Mouse (Mus musculus): ENCODE measurements around the gene Atp6ap2. TPM values are rescaled to one million over a fixed set of nuclear protein-coding genes. Genes with fewer than 3 reads are reported as not detected.

The Atp6ap2 gene
- polyA plus RNA-seq, 1 experiment from 2014 or later: 54.5 TPM

- Histone ChIP-seq H3K9me3 (ENCODE audit: control insufficient read depth, low read length) (no peaks in the 10 kb centered on the region), H3K27ac (replicated peaks; ENCODE audit: low read depth, low read length) (no peak overlapping the region), H3K9ac (ENCODE audit: low read length) (no peak overlapping the region), H3K36me3 (ENCODE audit: control insufficient read depth, insufficient read depth, low read length) (no peaks in the 10 kb centered on the region), H3K27me3 (ENCODE audit: control insufficient read depth, insufficient read depth, low read length) (no peaks in the 10 kb centered on the region), H3K4me2 (ENCODE audit: low read depth, severe bottlenecking) (no peak overlapping the region), H3K4me1 (ENCODE audit: control insufficient read depth, insufficient read depth, low read length) (no peaks in the 10 kb centered on the region), H3K4me3 (ENCODE audit: low read depth, low read length) (no peak overlapping the region)
- no peak for ATAC-seq (ENCODE audit: insufficient number of reproducible peaks, low FRiP score, low TSS enrichment, low read depth)
- no peak for DNase-seq (ENCODE audit: low spot score)
- WGBS: 70% methylated on average over 12 of the region's 12 CpGs
Observed at GRCm38 (mm10) chrX:12645531-12646304, 58.1 kb downstream of the Atp6ap2 start.

DNA sequence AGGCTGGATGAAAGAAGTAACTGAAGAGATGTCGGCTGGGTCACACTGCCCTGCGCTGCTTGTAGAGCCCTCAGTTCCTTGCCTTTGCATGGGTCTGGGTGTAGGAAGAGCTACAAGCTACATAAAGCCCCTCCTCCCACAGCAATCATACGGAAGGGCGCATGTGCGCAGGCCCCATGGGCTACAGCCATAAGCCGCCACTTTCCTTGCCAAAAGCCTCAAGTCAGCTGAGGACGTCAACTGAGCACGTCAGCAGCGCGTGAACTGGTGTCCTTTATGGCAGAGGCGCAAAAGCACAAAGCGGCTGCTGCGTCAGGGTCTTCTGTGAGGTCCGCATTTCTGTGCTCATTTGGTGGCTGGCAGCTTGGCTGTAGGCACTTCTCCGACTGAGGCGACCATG, 64.3 kb downstream of the Atp6ap2 start:
- ATAC-seq (ENCODE audit: insufficient number of reproducible peaks, low FRiP score, low TSS enrichment, low read depth): no peak

DNA sequence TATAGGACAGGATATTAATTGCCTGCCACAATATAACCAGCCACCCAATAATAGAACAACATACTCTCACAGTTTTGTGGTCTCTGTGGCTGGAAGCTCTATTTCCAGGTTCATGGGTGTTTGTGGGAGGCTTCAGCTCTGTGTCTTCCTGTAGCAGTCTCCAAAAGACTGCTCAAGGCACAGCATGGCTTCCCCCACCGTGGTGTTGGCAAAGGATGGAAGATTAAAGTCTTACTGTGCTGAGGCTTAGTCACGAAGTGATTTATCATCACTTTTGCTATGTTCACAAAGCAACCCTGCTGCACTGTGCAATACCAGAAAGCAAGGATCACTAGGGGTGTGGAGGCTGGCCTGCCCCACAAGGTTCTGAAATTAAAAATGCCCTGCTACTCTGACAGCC, 66.3 kb downstream of the Atp6ap2 start:
- no peak overlapping the region for H3K4me3 ChIP-seq (ENCODE audit: low read depth, low read length)
- WGBS: 79% methylated on average over 2 of the region's 2 CpGs
- H3K36me3 ChIP-seq (ENCODE audit: control insufficient read depth, insufficient read depth, low read length): no peaks in the 10 kb centered on the region
- ATAC-seq (ENCODE audit: insufficient number of reproducible peaks, low FRiP score, low TSS enrichment, low read depth) (no peak), DNase-seq (ENCODE audit: low spot score) (no peak)
- H3K4me2 ChIP-seq (ENCODE audit: low read depth, severe bottlenecking): no peak overlapping the region
- H3K27me3 ChIP-seq (ENCODE audit: control insufficient read depth, insufficient read depth, low read length): no peaks in the 10 kb centered on the region
- H3K9me3 ChIP-seq (ENCODE audit: control insufficient read depth, low read length): no peaks in the 10 kb centered on the region
- no peak overlapping the region for H3K27ac ChIP-seq (replicated peaks; ENCODE audit: low read depth, low read length)
- no peak overlapping the region for H3K9ac ChIP-seq (ENCODE audit: low read length)
- H3K4me1 ChIP-seq (ENCODE audit: control insufficient read depth, insufficient read depth, low read length): no peaks in the 10 kb centered on the region

More for the DNA sequence above, 64.3 kb downstream of the Atp6ap2 start:
- no peaks in the 10 kb centered on the region for H3K27me3 ChIP-seq (ENCODE audit: control insufficient read depth, insufficient read depth, low read length)
- no peaks in the 10 kb centered on the region for H3K9me3 ChIP-seq (ENCODE audit: control insufficient read depth, low read length)
- no peak overlapping the region for H3K4me2 ChIP-seq (ENCODE audit: low read depth, severe bottlenecking)
- H3K4me3 ChIP-seq (ENCODE audit: low read depth, low read length): no peak overlapping the region
- H3K27ac ChIP-seq (replicated peaks; ENCODE audit: low read depth, low read length): no peak overlapping the region
- H3K9ac ChIP-seq (ENCODE audit: low read length): no peak overlapping the region
- no peak for DNase-seq (ENCODE audit: low spot score)
- 93% methylated on average over 16 of the region's 16 CpGs for WGBS
- no peaks in the 10 kb centered on the region for H3K36me3 ChIP-seq (ENCODE audit: control insufficient read depth, insufficient read depth, low read length)
- no peaks in the 10 kb centered on the region for H3K4me1 ChIP-seq (ENCODE audit: control insufficient read depth, insufficient read depth, low read length)

Other genes with a start within 250 kb of the Atp6ap2 start
- gene 1810030O07Rik, start 85.9 kb downstream of the Atp6ap2 start, polyA plus RNA-seq (2014; fragmentation: Nextera tagmentation; extraction: Ambion mirVana): 40.4 and 40.7 TPM in 2 replicates
- gene Med14, start 174.3 kb downstream of the Atp6ap2 start, polyA plus RNA-seq (2014; fragmentation: Nextera tagmentation; extraction: Ambion mirVana): 23.8 and 28.6 TPM in 2 replicates